Mouse (Mus musculus) midbrain, embryonic 12.5 days (tissue): ENCODE data around the gene Naaladl1. TPM values are rescaled to one million over a fixed set of nuclear protein-coding genes. Genes with fewer than 3 reads are reported as not detected.
A peak's percentile ranks its signal among the peaks of the same experiment; 100 is the strongest.

Experiments used
- ATAC-seq: fragments of 200-750 bp; cut with Nextera tagmentation; 2 replicates; pipeline ENCODE4 v1.8.0; 2017; ENCODE audit warnings: low read depth, moderate TSS enrichment, moderate library complexity; ENCODE audit not compliant: low FRiP score
- H3K27ac ChIP-seq: fragments of 300-500 bp; sonication (generic); replicated peaks from 2 replicates; pipeline ENCODE4 v1.5.1; 2016; ENCODE audit warnings: mild to moderate bottlenecking
- H3K27me3 ChIP-seq: fragments of 300-500 bp; sonication (generic); 2 replicates; pipeline ENCODE4 v1.6.1; 2016; ENCODE audit warnings: mild to moderate bottlenecking
- H3K36me3 ChIP-seq: fragments of 300-500 bp; sonication (generic); 2 replicates; pipeline ENCODE4 v1.6.1; 2016
- H3K4me1 ChIP-seq: fragments of 300-500 bp; sonication (generic); 2 replicates; pipeline ENCODE4 v1.6.1; 2016
- H3K4me2 ChIP-seq: fragments of 300-500 bp; sonication (generic); replicated peaks from 2 replicates; pipeline ENCODE4 v1.6.1; 2016; ENCODE audit warnings: mild to moderate bottlenecking, moderate library complexity
- H3K4me3 ChIP-seq: fragments of 300-500 bp; sonication (generic); 2 replicates; pipeline ENCODE4 v1.5.1; 2016; ENCODE audit warnings: mild to moderate bottlenecking
- H3K9ac ChIP-seq: fragments of 300-500 bp; sonication (generic); replicated peaks from 2 replicates; pipeline ENCODE4 v1.6.1; 2016; ENCODE audit warnings: mild to moderate bottlenecking, moderate library complexity
- H3K9me3 ChIP-seq: fragments of 300-500 bp; sonication (generic); 2 replicates; pipeline ENCODE4 v1.6.1; 2016; ENCODE audit warnings: mild to moderate bottlenecking
- WGBS: fragments of 180-500 bp; shearing (Covaris S2); methylation state at CpG from one replicate; pipeline ENCODE4 v1.1.7; 2016; 5-methylcytosine and 5-hydroxymethylcytosine counted together
- polyA plus RNA-seq: library from polyadenylated mRNA; unstranded; fragments of >200 nt; fragmentation: Nextera tagmentation; extraction: Ambion mirVana; gene quantifications from 2 replicates; pipeline ENCODE4 v1.2.1, GENCODE M21; 2016

Naaladl1 gene
- 0.59 and 0.94 TPM in 2 replicates for polyA plus RNA-seq

GRCm38 (mm10) chr19:6105586-6105985 is at the start of gene Naaladl1:
Naaladl1 (plus strand) TSS chr19:6105782.
- H3K9me3 ChIP-seq = no peaks in the 10 kb centered on the region
- H3K27ac ChIP-seq = no peak within 1 kb of the TSS
- no peaks in the 10 kb centered on the region for H3K36me3 ChIP-seq
- no peak within 1 kb of the TSS for H3K4me3 ChIP-seq
- H3K4me1 ChIP-seq = no peaks in the 10 kb centered on the region
- no peaks in the 10 kb centered on the region for H3K27me3 ChIP-seq
- no peak within 1 kb of the TSS for H3K4me2 ChIP-seq
- 84% methylated on average over 7 of the region's 7 CpGs for WGBS
- ATAC-seq = no peak
- H3K9ac ChIP-seq = no peak within 1 kb of the TSS

- 59% methylated on average over 4 of the region's 4 CpGs for WGBS
- H3K9ac ChIP-seq = peak overlapping the region; percentile 78
- no peak for ATAC-seq
- H3K27ac ChIP-seq = no peak overlapping the region
- no peaks in the 10 kb centered on the region for H3K9me3 ChIP-seq
- H3K4me2 ChIP-seq = peak overlapping the region; percentile 82
- peak overlapping the region; percentile 84 for H3K4me3 ChIP-seq
- peaks cover 54% of the 10 kb centered on the region for H3K36me3 ChIP-seq
- H3K27me3 ChIP-seq = no peaks in the 10 kb centered on the region
- peaks cover 27% of the 10 kb centered on the region for H3K4me1 ChIP-seq
These were observed 48.9 kb upstream of the Naaladl1 start for GRCm38 (mm10) chr19:6056696-6057095.

GRCm38 (mm10) chr19:6057313-6058096 is 48.1 kb upstream of the Naaladl1 start, which contains the start of the genes Mrpl49 and Fau:
Mrpl49 (minus strand) TSS chr19:6057785.
Fau (plus strand) TSS chr19:6057844.
- Histone ChIP-seq H3K36me3 (peaks cover 46% of the 10 kb centered on the region), H3K4me2 (peak within 1 kb of the TSS; percentile 82), H3K4me3 (peak within 1 kb of the TSS; percentile 84), H3K4me1 (peaks cover 35% of the 10 kb centered on the region), H3K9ac (peak within 1 kb of the TSS; percentile 86), H3K27ac (peak within 1 kb of the TSS; percentile 70), H3K27me3 (no peaks in the 10 kb centered on the region), H3K9me3 (no peaks in the 10 kb centered on the region)
- WGBS = under 1% methylated on average over 62 of the region's 63 CpGs
- ATAC-seq = peak; percentile 87

- 34% methylated on average over 5 of the region's 5 CpGs for WGBS
- Histone ChIP-seq H3K4me1 (peaks cover 40% of the 10 kb centered on the region), H3K9me3 (no peaks in the 10 kb centered on the region), H3K27ac (peak overlapping the region; percentile 70; the same call in 1 of the 2 replicates), H3K4me2 (peak overlapping the region; percentile 82), H3K36me3 (peaks cover 36% of the 10 kb centered on the region), H3K9ac (peak overlapping the region; percentile 86), H3K4me3 (peak overlapping the region; percentile 84), H3K27me3 (no peaks in the 10 kb centered on the region)
- ATAC-seq = no peak
These were observed 47.1 kb upstream of the Naaladl1 start for GRCm38 (mm10) chr19:6058513-6058912.

- Histone ChIP-seq H3K4me2 (peak overlapping the region; percentile 82), H3K27me3 (no peaks in the 10 kb centered on the region), H3K36me3 (peaks cover 31% of the 10 kb centered on the region), H3K4me1 (peaks cover 42% of the 10 kb centered on the region), H3K4me3 (peak overlapping the region; percentile 84), H3K9ac (peak overlapping the region; percentile 86; the same call in 1 of the 2 replicates), H3K27ac (no peak overlapping the region), H3K9me3 (no peaks in the 10 kb centered on the region)
- no peak for ATAC-seq
- WGBS = 87% methylated on average over 5 of the region's 5 CpGs
These were observed 46.6 kb upstream of the Naaladl1 start for GRCm38 (mm10) chr19:6058966-6059365.

GRCm38 (mm10) chr19:6061021-6061533 is 44.5 kb upstream of the Naaladl1 start, which contains the start of gene Znhit2:
Znhit2 (plus strand) TSS chr19:6061192.
- peak; percentile 53 for ATAC-seq
- under 1% methylated on average over 58 of the region's 58 CpGs for WGBS
- Histone ChIP-seq H3K4me2 (peak within 1 kb of the TSS; percentile 99), H3K27me3 (no peaks in the 10 kb centered on the region), H3K36me3 (peaks cover 13% of the 10 kb centered on the region), H3K27ac (peak within 1 kb of the TSS; percentile 94), H3K4me3 (peak within 1 kb of the TSS; percentile 69), H3K9me3 (no peaks in the 10 kb centered on the region), H3K9ac (peak within 1 kb of the TSS; percentile 86), H3K4me1 (peaks cover 43% of the 10 kb centered on the region)

GRCm38 (mm10) chr19:6061641-6062302 is 43.8 kb upstream of the Naaladl1 start:
- Histone ChIP-seq H3K4me1 (peaks cover 43% of the 10 kb centered on the region), H3K27ac (peak overlapping the region; percentile 94), H3K4me3 (peak overlapping the region; percentile 69), H3K27me3 (no peaks in the 10 kb centered on the region), H3K36me3 (peaks cover 13% of the 10 kb centered on the region), H3K4me2 (peak overlapping the region; percentile 99), H3K9me3 (no peaks in the 10 kb centered on the region), H3K9ac (peak overlapping the region; percentile 86)
- WGBS = 3% methylated on average over 44 of the region's 44 CpGs
- ATAC-seq = 0 out of 2 replicates have a peak, but pooled peaks have one; percentile 0

GRCm38 (mm10) chr19:6062418-6062817 is 43.2 kb upstream of the Naaladl1 start:
- H3K4me3 ChIP-seq = peak overlapping the region; percentile 69
- H3K9ac ChIP-seq = peak overlapping the region; percentile 86; the same call in 1 of the 2 replicates
- H3K36me3 ChIP-seq = peaks cover 13% of the 10 kb centered on the region
- H3K27me3 ChIP-seq = no peaks in the 10 kb centered on the region
- ATAC-seq = no peak
- H3K4me2 ChIP-seq = peak overlapping the region; percentile 99
- 70% methylated on average over 5 of the region's 5 CpGs for WGBS
- no peak overlapping the region for H3K27ac ChIP-seq
- peaks cover 43% of the 10 kb centered on the region for H3K4me1 ChIP-seq
- no peaks in the 10 kb centered on the region for H3K9me3 ChIP-seq

GRCm38 (mm10) chr19:6063081-6063480 is 42.5 kb upstream of the Naaladl1 start:
- no peak for ATAC-seq

GRCm38 (mm10) chr19:6066571-6066970 is 39.0 kb upstream of the Naaladl1 start:
- Histone ChIP-seq H3K9ac (peak overlapping the region; percentile 75), H3K36me3 (peaks cover 29% of the 10 kb centered on the region), H3K4me3 (peak overlapping the region; percentile 56), H3K4me2 (peak overlapping the region; percentile 93), H3K27me3 (no peaks in the 10 kb centered on the region), H3K27ac (peak overlapping the region; percentile 88), H3K9me3 (no peaks in the 10 kb centered on the region), H3K4me1 (peaks cover 37% of the 10 kb centered on the region)
- 47% methylated on average over 5 of the region's 5 CpGs for WGBS
- 0 out of 2 replicates have a peak, but pooled peaks have one; percentile 2 for ATAC-seq

More at GRCm38 (mm10) chr19:6063081-6063480, 42.5 kb upstream of the Naaladl1 start:
- Histone ChIP-seq H3K4me2 (0 out of 2 replicates have a peak overlapping the region, but pooled peaks have one; percentile 99), H3K4me3 (peak overlapping the region; percentile 69; the same call in 1 of the 2 replicates), H3K9me3 (no peaks in the 10 kb centered on the region), H3K27me3 (no peaks in the 10 kb centered on the region), H3K9ac (no peak overlapping the region), H3K36me3 (peaks cover 13% of the 10 kb centered on the region), H3K27ac (no peak overlapping the region), H3K4me1 (peaks cover 47% of the 10 kb centered on the region)
- 87% methylated on average over 6 of the region's 6 CpGs for WGBS

GRCm38 (mm10) chr19:6067011-6067723 is 38.4 kb upstream of the Naaladl1 start:
- peak overlapping the region; percentile 93 for H3K4me2 ChIP-seq
- peak overlapping the region; percentile 75 for H3K9ac ChIP-seq
- no peaks in the 10 kb centered on the region for H3K27me3 ChIP-seq
- peaks cover 31% of the 10 kb centered on the region for H3K4me1 ChIP-seq
- ATAC-seq = peak; percentile 71
- peak overlapping the region; percentile 88 for H3K27ac ChIP-seq
- no peaks in the 10 kb centered on the region for H3K9me3 ChIP-seq
- peaks cover 30% of the 10 kb centered on the region for H3K36me3 ChIP-seq
- peak overlapping the region; percentile 56 for H3K4me3 ChIP-seq
- WGBS = under 1% methylated on average over 30 of the region's 30 CpGs
